Mouse (Mus musculus) adrenal gland, adult 8-10 months (tissue): ENCODE measurements around the gene Zfp799. TPM values are rescaled to one million over a fixed set of nuclear protein-coding genes. Genes with fewer than 3 reads are reported as not detected.
"Not testable (repeated sequence)": the region's sequence is repeated elsewhere in the genome, so short reads cannot be mapped to it uniquely, and the experiment has no call there.

ENCODE experiments used
- DNase-seq: peaks from one replicate; pipeline ENCODE4 v3.0.0; 2022
- total RNA-seq, 4 experiments: library from RNA; stranded (reverse); gene quantifications; 2 replicates each; pipeline ENCODE4 v1.2.4; 2022

Zfp799 gene
- total RNA-seq, result 10 to 100 TPM; 11.2 to 18.2 (median 14.1) TPM

- DNase-seq, result peak; percentile 74
These were observed at the start of gene Zfp799 for GRCm38 (mm10) chr17:32829540-32830417. TSS of gene Zfp799 (minus strand) at chr17:32830261.

- DNase-seq, result no peak
These were observed 48.7 kb upstream of the Zfp799 start for GRCm38 (mm10) chr17:32878773-32879172.

GRCm38 (mm10) chr17:32877471-32878171 lies 47.6 kb upstream of the Zfp799 start:
- DNase-seq, result no peak

GRCm38 (mm10) chr17:32872696-32873095 lies 42.6 kb upstream of the Zfp799 start:
- no peak for DNase-seq

GRCm38 (mm10) chr17:32872091-32872490 lies 42.0 kb upstream of the Zfp799 start:
- DNase-seq, result no peak

- DNase-seq, result no peak
These were observed 41.4 kb upstream of the Zfp799 start for GRCm38 (mm10) chr17:32871483-32871882.

- not testable (repeated sequence) for DNase-seq
These were observed 37.2 kb upstream of the Zfp799 start for GRCm38 (mm10) chr17:32867266-32867665.

- not testable (repeated sequence) for DNase-seq
These were observed 26.7 kb upstream of the Zfp799 start for GRCm38 (mm10) chr17:32856713-32857112.

- no peak for DNase-seq
These were observed 21.5 kb upstream of the Zfp799 start for GRCm38 (mm10) chr17:32851581-32851980.

- no peak for DNase-seq
These were observed 11.3 kb upstream of the Zfp799 start for GRCm38 (mm10) chr17:32841388-32841787.

- peak; percentile 6 for DNase-seq
These were observed 9.2 kb upstream of the Zfp799 start for GRCm38 (mm10) chr17:32839083-32839802.

GRCm38 (mm10) chr17:32830418-32830782 lies 339 bp upstream of the Zfp799 start:
- no peak for DNase-seq

- no peak for DNase-seq
These were observed 13.8 kb downstream of the Zfp799 start for GRCm38 (mm10) chr17:32816074-32816784.

GRCm38 (mm10) chr17:32814136-32814535 lies 15.9 kb downstream of the Zfp799 start:
- DNase-seq, result no peak

GRCm38 (mm10) chr17:32810648-32811047 lies 19.4 kb downstream of the Zfp799 start:
- no peak for DNase-seq

GRCm38 (mm10) chr17:32809544-32810374 lies 20.3 kb downstream of the Zfp799 start, which contains the start of gene Zfp811:
TSS of gene Zfp811 (minus strand) at chr17:32809931.
- DNase-seq, result no peak

GRCm38 (mm10) chr17:32808921-32809320 lies 21.1 kb downstream of the Zfp799 start:
- DNase-seq, result no peak

GRCm38 (mm10) chr17:32789244-32789643 lies 40.8 kb downstream of the Zfp799 start:
- DNase-seq, result no peak

- no peak for DNase-seq
These were observed 41.5 kb downstream of the Zfp799 start for GRCm38 (mm10) chr17:32788576-32788975.

- peak; percentile 88 for DNase-seq
These were observed 41.9 kb downstream of the Zfp799 start, which contains the start of gene Zfp871 for GRCm38 (mm10) chr17:32788094-32788559. TSS of gene Zfp871 (minus strand) at chr17:32788287.
